Mouse (Mus musculus) T-helper 1 cell (primary cell): ENCODE results near the gene Rrad.

Source experiments
- in situ Hi-C: fragments of 300-600 bp; cut with MboI, MseI; formaldehyde crosslinking; loops from one replicate; pipeline ENCODE4 v1.15.1; 2025; ENCODE audit warnings: high pct_unique_total_duplicates

Gene Rrad

GRCm38 (mm10) chr8:104584522-104584921 is 46.6 kb downstream of the Rrad start:
- in situ Hi-C loops = no loop called here
